Mouse (Mus musculus) frontal cortex, adult (tissue): ENCODE data around the gene Dclre1c.

Experiments used
- ATAC-seq: cut with Nextera tagmentation; 2 replicates; pipeline ENCODE4 v1.9.2; 2017; ENCODE audit warnings: mild to moderate bottlenecking, moderate library complexity, mixed read lengths; ENCODE audit not compliant: low TSS enrichment

Dclre1c gene

GRCm38 (mm10) chr2:3474861-3475283 lies 50.9 kb downstream of the Dclre1c start, which contains the start of gene Suv39h2:
Suv39h2 (minus strand) TSS chr2:3475031.
- ATAC-seq: peak; percentile 97

GRCm38 (mm10) chr2:3475746-3476251 lies 51.9 kb downstream of the Dclre1c start:
- ATAC-seq: no peak

- no peak for ATAC-seq
These were observed 56.3 kb downstream of the Dclre1c start for GRCm38 (mm10) chr2:3480239-3480638.

GRCm38 (mm10) chr2:3489816-3490215 lies 65.9 kb downstream of the Dclre1c start:
- ATAC-seq: no peak

GRCm38 (mm10) chr2:3493833-3494409 lies 70.0 kb downstream of the Dclre1c start:
- no peak for ATAC-seq

- ATAC-seq: no peak
These were observed 75.6 kb downstream of the Dclre1c start for GRCm38 (mm10) chr2:3499543-3499942.

- ATAC-seq: no peak
These were observed 77.0 kb downstream of the Dclre1c start for GRCm38 (mm10) chr2:3500886-3501285.

GRCm38 (mm10) chr2:3512076-3512475 lies 88.1 kb downstream of the Dclre1c start:
- no peak for ATAC-seq

GRCm38 (mm10) chr2:3512552-3513454 lies 88.9 kb downstream of the Dclre1c start, which contains the start of the genes Gm45902, Hspa14 and Cdnf:
Gm45902 (minus strand) TSS chr2:3512790.
Hspa14 (minus strand) TSS chr2:3512814.
Cdnf (plus strand) TSS chr2:3513030.
- ATAC-seq: peak; percentile 99
